Mouse (Mus musculus) embryo, embryonic 11.5 days (tissue): ENCODE data around the gene Dxo.

ENCODE experiments used
- DNase-seq: peaks from one replicate; pipeline ENCODE4 v3.0.0-alpha.2; 2012; ENCODE audit warnings: low read depth, low spot score

The Dxo gene

DNA sequence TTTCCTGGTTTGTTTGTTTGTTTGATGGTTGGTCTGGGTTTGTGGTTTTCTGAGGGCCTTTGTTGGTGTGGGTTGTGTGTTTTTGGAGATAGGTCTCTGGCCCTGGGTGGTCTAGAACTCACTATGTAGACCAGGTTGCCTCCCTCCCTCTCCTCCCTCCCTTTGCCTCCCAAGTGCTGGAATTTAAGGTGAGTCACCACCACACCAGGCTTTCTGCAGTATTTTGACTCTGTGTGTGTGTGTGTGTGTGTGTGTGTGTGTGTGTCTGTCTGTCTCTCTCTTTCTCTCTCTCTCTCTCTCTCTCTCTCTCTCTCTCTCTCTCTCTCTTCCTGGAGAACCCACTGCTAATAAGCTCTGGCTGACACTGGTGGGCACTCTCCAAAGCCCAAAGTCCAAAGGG, 44.3 kb downstream of the Dxo start:
- DNase-seq = no peak

DNA sequence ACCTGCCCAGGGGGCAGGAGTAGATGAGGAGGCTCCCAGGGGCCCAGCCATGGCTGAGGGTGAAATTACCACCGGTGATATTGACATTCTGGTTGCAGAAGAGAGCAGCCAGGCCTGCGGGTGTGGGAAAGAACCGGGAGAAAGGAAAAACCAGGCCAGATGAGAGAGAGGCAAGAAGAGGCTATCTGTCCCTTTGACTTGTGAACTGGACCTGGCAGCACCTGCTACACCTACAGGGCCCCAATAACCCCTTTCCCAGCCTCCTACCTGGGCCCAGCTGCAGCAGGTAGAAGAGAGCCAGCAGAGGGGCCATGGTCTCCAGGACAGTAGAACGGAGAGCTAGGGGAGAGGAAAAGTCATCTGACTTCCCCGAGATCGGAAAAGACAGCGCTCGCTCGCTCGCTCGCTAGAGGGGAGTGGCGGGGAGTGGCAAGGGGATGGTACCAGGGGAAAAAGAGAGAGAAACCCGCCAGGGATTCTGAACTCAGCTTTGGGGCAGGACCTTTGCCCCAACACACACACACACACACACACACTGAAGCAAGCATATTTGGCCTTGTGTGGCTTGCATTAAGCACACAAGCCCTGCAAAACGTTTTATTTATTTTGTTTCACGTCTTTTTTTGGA, 45.0 kb downstream of the Dxo start, which contains the start of gene Gm20547:
Gene Gm20547 (minus strand): TSS at position 360 of the 628 bp plus-strand sequence.
- DNase-seq = no peak

DNA sequence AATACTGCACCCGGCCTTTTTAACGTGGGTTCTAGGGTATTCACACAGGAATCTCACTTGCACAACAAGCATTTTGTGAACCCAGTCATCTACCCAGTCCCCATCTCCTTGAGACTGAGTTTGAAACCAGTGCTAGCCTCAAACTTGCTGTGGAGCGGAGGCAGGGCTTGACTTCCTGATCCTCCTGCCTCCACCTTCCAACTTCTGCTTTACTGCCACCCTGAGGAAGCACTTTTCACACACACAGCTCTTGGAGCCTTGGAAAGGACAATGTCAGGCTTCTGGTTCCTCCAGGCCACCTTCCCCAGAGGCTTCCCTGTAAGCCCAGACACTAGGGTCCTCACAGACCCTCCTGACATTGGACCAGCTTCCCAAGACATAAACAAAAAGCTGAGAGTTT, 46.5 kb downstream of the Dxo start:
- no peak for DNase-seq

DNA sequence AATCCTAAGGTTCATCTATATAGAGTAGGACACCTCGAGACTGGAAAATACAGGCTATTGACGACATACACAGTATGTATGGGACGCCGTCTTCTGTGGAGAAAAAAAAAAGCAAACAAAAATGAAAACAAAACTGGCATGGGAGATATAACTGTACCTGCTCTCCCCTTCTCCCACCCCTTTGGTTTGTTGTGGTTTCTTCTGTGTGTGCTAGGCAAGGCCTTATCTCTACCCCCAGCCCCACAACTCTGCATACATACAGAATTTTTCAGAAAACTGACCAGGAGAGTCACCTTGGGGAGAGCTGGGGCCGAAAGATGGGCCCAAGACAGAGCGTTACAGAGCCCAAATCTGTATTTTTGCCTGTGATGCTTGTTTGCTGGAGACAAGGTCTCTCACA, 47.9 kb downstream of the Dxo start:
- no peak for DNase-seq

DNA sequence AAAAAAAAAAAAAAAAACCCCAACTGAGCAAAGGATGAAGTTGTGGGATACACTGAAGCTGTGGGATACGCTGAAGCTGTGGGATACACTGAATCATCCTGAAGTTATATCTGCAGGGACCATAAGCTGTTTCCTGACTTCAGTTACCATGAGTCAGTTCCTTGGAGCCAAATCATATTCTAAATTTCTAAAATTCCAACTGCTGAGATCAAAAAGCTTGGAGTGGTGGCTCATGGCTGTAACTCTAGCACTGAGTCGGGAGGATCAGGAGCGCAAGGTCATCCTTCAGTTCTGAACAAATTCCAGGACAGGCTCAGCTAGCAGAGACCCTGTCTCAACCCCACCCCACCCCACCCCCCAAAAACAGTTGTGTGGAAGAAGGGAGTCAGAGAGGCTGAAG, 48.8 kb downstream of the Dxo start:
- DNase-seq = no peak

DNA sequence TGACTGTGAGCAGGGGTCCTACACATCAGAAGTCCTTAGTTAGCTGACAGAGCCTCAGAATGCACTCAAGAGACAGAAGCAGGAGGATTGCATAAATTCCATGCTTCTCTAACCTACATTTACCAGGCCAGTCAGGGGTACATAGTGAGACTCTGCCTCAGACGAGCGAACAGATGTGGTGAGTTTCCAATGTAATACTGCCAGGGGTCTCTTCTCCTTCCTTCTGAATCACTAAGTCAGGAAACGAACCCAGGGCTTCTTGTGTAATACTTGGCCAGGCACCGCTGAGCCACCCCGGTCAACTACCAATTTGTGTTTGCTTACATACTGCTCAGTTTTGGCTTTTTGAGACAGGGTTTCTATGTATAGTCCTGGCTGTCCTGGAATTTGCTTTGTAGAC, 51.1 kb downstream of the Dxo start:
- no peak for DNase-seq
